Mouse (Mus musculus): ENCODE data around the gene Hpse2. TPM values are rescaled to one million over a fixed set of nuclear protein-coding genes. Genes with fewer than 3 reads are reported as not detected.

Gene Hpse2
- polyA plus RNA-seq, 2 experiments, result 4.0 to 5.6 TPM

DNA sequence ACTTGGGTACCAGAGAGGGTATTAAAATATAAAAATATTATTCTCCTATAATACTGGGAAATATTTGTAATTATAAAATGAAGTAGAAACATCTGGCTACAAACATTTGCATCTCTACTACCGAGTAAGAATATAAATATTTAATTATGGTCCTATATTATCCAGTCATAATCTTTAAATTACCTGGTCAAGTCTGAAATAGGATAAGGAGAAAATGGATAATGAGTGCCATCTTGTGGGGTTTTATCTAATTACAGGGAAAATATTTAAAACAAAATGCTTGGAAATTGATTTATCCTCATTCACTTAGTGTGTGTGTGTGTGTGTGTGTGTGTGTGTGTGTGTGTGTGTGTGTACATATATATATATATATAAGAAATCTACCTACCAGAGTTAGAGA, 19.0 kb upstream of the Hpse2 start:
- Histone ChIP-seq H3K27ac (replicated peaks; ENCODE audit: low read depth, low read length) (no peak overlapping the region), H3K4me3 (replicated peaks; ENCODE audit: low read length) (no peak overlapping the region), H3K36me3 (ENCODE audit: control insufficient read depth, insufficient read depth, low read length) (no peaks in the 10 kb centered on the region), H3K9ac (ENCODE audit: low read depth, low read length, severe bottlenecking) (no peak overlapping the region), H3K4me2 (replicated peaks; ENCODE audit: low read depth, low read length, severe bottlenecking) (no peak overlapping the region), H3K9me3 (ENCODE audit: control insufficient read depth, low read length) (no peaks in the 10 kb centered on the region), H3K4me1 (ENCODE audit: control insufficient read depth, insufficient read depth, low read length) (no peaks in the 10 kb centered on the region), H3K27me3 (ENCODE audit: control insufficient read depth, insufficient read depth, low read length) (no peaks in the 10 kb centered on the region)
- 15% methylated on average over 1 of the region's 1 CpGs for WGBS
- ATAC-seq (ENCODE audit: low FRiP score, low read depth), result no peak
- no peak for DNase-seq (ENCODE audit: low spot score)
- no peak for TF ChIP-seq POLR2A (IDR thresholded peaks at IDR 0.05; ENCODE audit: borderline replicate concordance, extremely low read depth, insufficient read depth, insufficient read length)

DNA sequence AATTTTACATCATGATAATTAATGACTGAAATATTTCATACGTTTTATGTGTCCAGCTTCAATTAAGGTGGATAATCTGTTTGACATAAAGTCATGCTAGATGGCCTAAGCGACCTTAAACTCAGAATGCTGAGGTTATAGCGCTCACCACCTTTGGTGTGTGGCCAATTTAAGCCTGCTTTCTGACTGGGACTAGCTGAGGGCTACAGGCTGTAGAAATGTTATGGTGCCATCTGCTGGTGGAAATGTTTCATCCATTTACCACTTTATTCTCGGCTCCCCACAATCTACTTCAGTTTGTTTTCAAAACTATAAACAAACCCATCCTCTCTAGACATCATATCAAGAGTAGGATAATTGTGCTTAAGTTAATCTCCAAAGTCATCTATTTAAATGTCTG, 8.2 kb upstream of the Hpse2 start:
- Histone ChIP-seq H3K4me3 (replicated peaks; ENCODE audit: low read length) (no peak overlapping the region), H3K27ac (replicated peaks; ENCODE audit: low read depth, low read length) (no peak overlapping the region), H3K27me3 (ENCODE audit: control insufficient read depth, insufficient read depth, low read length) (no peaks in the 10 kb centered on the region; the same call in 1 of the 2 replicates), H3K9me3 (ENCODE audit: control insufficient read depth, low read length) (no peaks in the 10 kb centered on the region), H3K4me2 (replicated peaks; ENCODE audit: low read depth, low read length, severe bottlenecking) (no peak overlapping the region), H3K9ac (ENCODE audit: low read depth, low read length, severe bottlenecking) (no peak overlapping the region), H3K36me3 (ENCODE audit: control insufficient read depth, insufficient read depth, low read length) (no peaks in the 10 kb centered on the region), H3K4me1 (ENCODE audit: control insufficient read depth, insufficient read depth, low read length) (no peaks in the 10 kb centered on the region)
- TF ChIP-seq POLR2A (IDR thresholded peaks at IDR 0.05; ENCODE audit: borderline replicate concordance, extremely low read depth, insufficient read depth, insufficient read length), result no peak
- ATAC-seq (ENCODE audit: low FRiP score, low read depth) (no peak), DNase-seq (ENCODE audit: low spot score) (peak; percentile 82)
- WGBS, result 3% methylated on average over 4 of the region's 4 CpGs

DNA sequence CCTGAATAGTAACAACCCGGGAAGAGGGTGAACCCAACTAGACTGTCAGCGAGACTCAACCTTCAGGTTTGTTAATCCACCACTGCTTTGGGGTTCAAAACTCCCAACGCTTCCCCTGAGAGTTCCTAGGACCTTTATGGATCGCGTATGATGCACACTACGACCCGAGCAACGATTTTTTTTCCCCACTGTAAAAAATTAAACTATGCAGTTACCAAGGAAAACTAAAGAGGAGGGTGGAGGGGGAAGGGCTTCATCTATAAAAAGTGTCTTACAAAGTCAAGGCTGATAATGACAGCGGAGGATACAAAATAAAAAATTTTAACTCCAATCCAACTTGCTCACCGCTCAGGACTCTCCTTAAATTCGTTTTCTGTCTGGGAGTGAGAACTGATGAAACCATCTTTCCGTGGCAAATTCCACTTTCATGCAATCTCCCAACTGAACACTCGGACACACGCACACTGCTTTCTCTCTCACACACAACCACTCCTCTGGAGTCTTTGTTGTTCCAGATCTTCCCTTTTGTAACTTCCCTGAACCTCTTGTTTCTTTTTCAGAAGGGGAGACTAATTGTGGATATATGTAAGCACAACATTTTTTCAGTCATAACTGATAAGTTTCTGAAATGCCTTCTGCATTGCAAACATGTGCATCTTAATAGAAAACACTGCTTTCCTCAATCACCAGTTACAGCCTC, 934 bp downstream of the Hpse2 start:
- Histone ChIP-seq H3K9me3 (ENCODE audit: control insufficient read depth, low read length) (no peaks in the 10 kb centered on the region), H3K9ac (ENCODE audit: low read depth, low read length, severe bottlenecking) (peak overlapping the region; percentile 61), H3K36me3 (ENCODE audit: control insufficient read depth, insufficient read depth, low read length) (no peaks in the 10 kb centered on the region), H3K4me3 (replicated peaks; ENCODE audit: low read length) (peak overlapping the region; percentile 43), H3K4me1 (ENCODE audit: control insufficient read depth, insufficient read depth, low read length) (peaks cover 17% of the 10 kb centered on the region), H3K27ac (replicated peaks; ENCODE audit: low read depth, low read length) (peak overlapping the region; percentile 65), H3K27me3 (ENCODE audit: control insufficient read depth, insufficient read depth, low read length) (peaks cover 38% of the 10 kb centered on the region), H3K4me2 (replicated peaks; ENCODE audit: low read depth, low read length, severe bottlenecking) (peak overlapping the region; percentile 76)
- WGBS, result 2% methylated on average over 14 of the region's 14 CpGs
- DNase-seq (ENCODE audit: low spot score), result no peak
- no peak for TF ChIP-seq POLR2A (IDR thresholded peaks at IDR 0.05; ENCODE audit: borderline replicate concordance, extremely low read depth, insufficient read depth, insufficient read length)
- ATAC-seq (ENCODE audit: low FRiP score, low read depth), result no peak

DNA sequence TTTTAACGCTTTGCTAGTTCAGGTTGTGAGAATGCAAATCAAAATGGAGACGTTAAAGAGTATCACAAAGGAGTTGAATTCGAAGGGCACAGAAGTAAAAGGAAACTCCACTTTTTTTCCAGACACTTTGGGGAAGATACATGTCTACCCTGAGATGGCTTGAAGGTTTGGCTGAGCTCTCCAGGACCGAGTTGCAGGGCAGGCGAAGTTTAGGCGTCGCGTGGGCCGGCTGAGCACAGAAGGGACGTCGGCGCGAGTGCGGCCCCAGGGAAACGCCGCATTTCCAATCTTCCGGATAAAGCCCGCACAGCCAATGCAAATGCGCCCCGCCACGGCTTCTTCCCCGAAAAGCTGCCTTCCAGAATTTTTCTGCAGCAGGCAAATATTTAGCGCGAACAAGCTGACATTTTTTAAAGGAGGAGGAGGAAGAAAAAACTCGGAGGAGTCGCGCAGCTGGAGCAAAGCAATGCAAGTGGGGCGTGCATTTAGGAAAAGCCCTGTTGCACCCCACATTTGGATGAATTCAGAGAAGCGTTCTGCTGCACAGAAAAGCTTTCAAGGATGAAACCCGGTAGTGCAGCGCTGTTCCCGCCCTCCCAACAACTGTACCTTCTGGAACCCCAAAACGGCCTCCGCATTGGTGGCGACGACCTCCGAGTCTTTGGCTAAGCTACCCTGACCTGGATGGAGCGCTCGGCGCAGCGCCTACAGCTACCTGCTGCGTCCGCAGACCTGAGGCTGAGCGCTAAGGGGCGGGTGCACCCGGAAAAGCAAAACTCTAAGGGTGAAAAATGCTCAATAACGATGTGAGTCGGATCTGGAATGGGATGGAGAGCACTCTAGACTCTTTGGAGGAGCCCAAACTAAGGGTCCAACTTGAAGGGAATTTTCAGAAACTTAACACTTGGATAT, 1.9 kb downstream of the Hpse2 start:
- peaks cover 17% of the 10 kb centered on the region for H3K4me1 ChIP-seq (ENCODE audit: control insufficient read depth, insufficient read depth, low read length)
- DNase-seq (ENCODE audit: low spot score) (peak; percentile 17), ATAC-seq (ENCODE audit: low FRiP score, low read depth) (no peak)
- peak overlapping the region; percentile 76 for H3K4me2 ChIP-seq (replicated peaks; ENCODE audit: low read depth, low read length, severe bottlenecking)
- peak overlapping the region; percentile 61 for H3K9ac ChIP-seq (ENCODE audit: low read depth, low read length, severe bottlenecking)
- H3K9me3 ChIP-seq (ENCODE audit: control insufficient read depth, low read length), result no peaks in the 10 kb centered on the region
- TF ChIP-seq POLR2A (IDR thresholded peaks at IDR 0.05; ENCODE audit: borderline replicate concordance, extremely low read depth, insufficient read depth, insufficient read length), result no peak
- peak overlapping the region; percentile 65 for H3K27ac ChIP-seq (replicated peaks; ENCODE audit: low read depth, low read length)
- peak overlapping the region; percentile 43 for H3K4me3 ChIP-seq (replicated peaks; ENCODE audit: low read length)
- H3K36me3 ChIP-seq (ENCODE audit: control insufficient read depth, insufficient read depth, low read length), result no peaks in the 10 kb centered on the region
- H3K27me3 ChIP-seq (ENCODE audit: control insufficient read depth, insufficient read depth, low read length), result peaks cover 38% of the 10 kb centered on the region
- under 1% methylated on average over 48 of the region's 48 CpGs for WGBS

DNA sequence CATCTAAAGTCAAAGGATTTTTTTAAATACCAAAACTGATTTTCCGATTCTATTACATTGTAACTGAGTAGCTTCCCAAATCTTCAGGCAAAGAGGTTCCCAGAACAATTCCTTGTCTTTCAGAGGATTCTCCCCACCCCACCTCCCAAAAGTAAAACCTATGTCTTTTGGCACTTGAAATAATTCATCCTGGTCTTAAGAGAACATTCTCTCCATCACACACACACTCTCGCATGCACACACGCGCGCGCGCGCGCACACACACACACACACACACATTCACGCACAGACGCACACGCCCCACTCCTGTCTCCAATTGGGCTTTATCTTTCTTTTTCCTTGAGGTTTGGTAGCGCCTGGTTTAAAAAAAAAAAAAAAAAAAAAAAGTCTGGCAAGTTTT, 2.7 kb downstream of the Hpse2 start:
- DNase-seq (ENCODE audit: low spot score), result no peak
- Histone ChIP-seq H3K4me1 (ENCODE audit: control insufficient read depth, insufficient read depth, low read length) (peaks cover 17% of the 10 kb centered on the region), H3K9ac (ENCODE audit: low read depth, low read length, severe bottlenecking) (peak overlapping the region; percentile 61), H3K9me3 (ENCODE audit: control insufficient read depth, low read length) (no peaks in the 10 kb centered on the region), H3K27ac (replicated peaks; ENCODE audit: low read depth, low read length) (peak overlapping the region; percentile 59; the same call in 1 of the 2 replicates), H3K27me3 (ENCODE audit: control insufficient read depth, insufficient read depth, low read length) (peaks cover 38% of the 10 kb centered on the region), H3K4me3 (replicated peaks; ENCODE audit: low read length) (peak overlapping the region; percentile 43), H3K4me2 (replicated peaks; ENCODE audit: low read depth, low read length, severe bottlenecking) (peak overlapping the region; percentile 76), H3K36me3 (ENCODE audit: control insufficient read depth, insufficient read depth, low read length) (no peaks in the 10 kb centered on the region)
- 0 out of 2 replicates have a peak, but pooled peaks have one; percentile 44 for ATAC-seq (ENCODE audit: low FRiP score, low read depth)
- 2% methylated on average over 13 of the region's 13 CpGs for WGBS
- TF ChIP-seq POLR2A (IDR thresholded peaks at IDR 0.05; ENCODE audit: borderline replicate concordance, extremely low read depth, insufficient read depth, insufficient read length), result no peak

All from limb, embryonic 14.5 days (tissue).